Mouse (Mus musculus): ENCODE data around the gene Pelp1. TPM values are rescaled to one million over a fixed set of nuclear protein-coding genes. Genes with fewer than 3 reads are reported as not detected.
"Not testable (repeated sequence)": the region's sequence is repeated elsewhere in the genome, so short reads cannot be mapped to it uniquely, and the experiment has no call there.

The Pelp1 gene
- total RNA-seq, 2 experiments from 2014 or later = 17.9 to 19.2 TPM

DNA sequence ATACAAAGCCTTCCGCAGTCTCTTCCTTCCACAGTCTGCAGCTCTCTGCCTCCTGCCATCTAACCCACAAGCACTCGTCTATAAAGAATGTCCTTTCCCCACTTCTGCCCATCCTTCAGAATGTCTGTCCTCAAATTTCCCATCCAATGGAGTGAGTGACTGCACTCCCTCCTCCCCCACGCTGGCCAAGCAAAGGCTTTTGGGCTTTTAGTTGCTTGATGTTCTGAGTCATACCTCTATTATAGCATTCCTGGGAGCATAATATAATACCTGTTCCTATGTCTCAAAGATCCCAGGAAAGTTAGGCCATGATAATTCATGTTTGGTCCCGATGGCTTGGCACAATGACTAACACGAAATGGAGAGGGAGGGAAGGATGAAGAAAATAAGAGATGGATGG lies 21.7 kb upstream of the Pelp1 start:
- DNase-seq (ENCODE audit: low spot score) = no peak

DNA sequence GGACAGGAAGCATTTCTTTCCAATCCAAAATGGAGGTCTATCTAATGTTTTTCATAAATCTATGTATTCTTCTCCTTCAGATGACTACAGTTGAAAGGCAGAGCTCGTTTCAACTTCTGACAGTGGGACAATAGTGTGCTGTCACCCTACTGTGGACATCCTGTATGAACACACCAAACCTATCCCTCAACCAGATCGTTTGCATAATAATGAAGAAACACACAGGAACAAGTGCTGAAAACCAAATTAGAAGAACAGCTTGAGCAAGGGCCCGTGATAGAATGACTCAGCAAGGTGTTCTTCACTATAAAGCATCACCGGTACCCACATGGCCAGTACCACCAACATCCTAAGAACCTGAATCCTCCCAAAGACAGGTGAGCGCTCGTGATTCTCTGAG lies 16.8 kb upstream of the Pelp1 start:
- not testable (repeated sequence) for DNase-seq (ENCODE audit: low spot score)

DNA sequence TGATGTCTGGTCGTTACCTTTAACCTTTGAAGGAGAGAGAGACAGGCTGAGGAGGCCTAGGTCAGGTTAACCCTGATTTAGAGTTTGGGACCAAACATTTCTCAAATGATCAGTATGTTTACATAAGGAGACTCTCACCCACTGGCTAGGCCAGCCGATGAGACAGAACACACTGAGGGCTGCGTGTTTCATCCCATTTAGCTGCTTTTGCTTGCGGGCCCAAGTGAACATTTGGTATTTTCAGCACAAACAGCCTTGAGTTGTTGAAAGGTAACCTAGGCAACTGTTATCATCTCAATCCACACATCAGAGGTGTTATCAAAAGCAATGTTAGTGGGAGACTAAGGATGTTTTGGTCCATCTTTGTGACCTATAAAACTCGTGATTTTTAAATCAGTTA lies 9.7 kb upstream of the Pelp1 start:
- DNase-seq (ENCODE audit: low spot score) = no peak

DNA sequence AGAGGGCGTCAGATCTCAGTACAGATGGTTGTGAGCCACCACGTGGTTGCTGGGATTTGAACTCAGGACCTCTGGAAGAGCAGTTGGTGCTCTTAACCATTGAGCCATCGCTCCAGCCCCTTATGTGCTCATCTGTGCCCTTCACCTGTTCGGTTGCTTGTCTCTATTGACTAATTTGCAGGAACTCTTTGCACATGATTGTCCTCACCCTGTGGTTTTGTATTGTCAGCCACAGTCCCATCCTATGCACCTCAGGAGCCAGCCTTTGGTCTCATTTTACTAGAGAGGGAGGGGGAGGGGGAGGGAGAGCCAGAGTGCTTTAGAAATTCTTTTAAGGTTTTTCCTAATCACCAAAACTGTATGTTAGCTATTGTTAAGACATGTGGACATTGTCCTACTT lies 8.4 kb upstream of the Pelp1 start:
- no peak for DNase-seq (ENCODE audit: low spot score)

DNA sequence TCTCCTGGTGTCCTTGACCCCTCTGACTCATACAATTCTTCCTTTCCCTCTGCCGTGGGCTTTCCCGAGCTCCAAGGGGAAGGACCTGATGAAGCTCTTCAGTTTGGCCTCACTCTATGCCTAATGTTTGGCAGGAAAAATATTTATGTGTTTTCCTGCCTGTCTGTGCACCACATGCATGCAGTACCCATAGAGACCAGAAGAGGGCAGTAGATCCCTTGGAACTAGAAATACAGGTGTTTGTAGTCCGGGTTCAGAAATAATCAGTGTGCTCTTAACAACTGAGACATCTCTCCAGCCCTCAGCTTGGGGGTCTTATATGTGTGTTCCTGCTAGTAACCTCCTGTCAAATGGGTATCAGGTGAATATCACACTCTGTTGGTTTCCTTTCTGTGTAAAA lies 4.1 kb upstream of the Pelp1 start:
- DNase-seq (ENCODE audit: low spot score) = peak; percentile 74

DNA sequence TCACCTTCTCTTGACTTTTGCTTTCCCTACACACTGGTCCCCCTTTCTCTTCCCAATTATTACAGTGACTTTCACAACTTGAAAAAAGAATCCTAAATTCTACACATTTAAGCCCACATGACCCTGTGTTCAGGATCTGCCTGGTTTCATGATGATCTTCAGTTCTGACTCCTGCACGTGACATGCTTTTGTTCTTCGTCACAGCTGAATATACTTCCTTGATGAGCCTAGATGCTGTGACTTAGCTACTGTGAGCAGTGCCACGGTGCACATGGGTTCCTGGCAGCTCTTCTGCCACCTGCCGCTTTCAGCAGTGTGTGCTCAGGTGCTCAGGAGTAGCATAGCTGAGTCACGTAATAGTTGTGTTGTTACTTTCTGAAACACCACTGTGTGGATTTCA lies 2.8 kb upstream of the Pelp1 start:
- DNase-seq (ENCODE audit: low spot score) = no peak

DNA sequence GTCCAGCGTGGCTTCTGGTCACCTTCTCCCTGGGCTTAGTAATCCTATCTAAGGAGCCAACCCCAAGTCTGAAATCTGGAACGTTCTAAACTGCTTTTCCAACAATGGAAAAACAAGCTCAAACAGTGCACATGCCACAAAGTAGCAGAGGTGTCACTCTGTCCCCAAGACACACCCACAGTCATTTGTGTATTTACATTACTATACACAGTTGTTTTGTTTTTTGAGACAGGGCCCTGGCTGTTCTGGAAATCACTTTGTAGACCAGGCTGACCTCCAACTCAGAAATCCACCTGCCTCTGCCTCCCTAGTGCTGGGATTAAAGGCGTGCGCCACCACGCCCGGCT lies 439 bp upstream of the Pelp1 start:
- no peak for DNase-seq (ENCODE audit: low spot score)

DNA sequence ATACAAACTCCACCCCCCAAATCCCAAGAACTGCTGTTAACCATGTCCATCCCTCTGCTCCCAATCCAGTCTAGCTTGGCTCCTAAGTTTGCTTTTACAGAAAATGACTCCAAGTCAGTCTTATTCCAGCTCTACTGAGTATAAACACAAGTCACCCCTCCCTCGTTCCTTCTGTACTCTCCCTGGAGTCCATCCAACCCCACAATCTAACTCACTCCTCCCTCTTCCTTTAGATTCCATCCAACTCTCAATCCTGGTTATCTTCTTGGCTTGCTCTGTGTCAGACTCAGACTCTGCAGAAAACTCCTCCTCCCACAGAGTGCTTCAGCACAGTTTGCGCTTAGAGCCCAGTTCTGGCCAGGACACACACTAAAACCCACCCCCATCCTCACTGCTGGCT lies 6.2 kb downstream of the Pelp1 start:
- DNase-seq (ENCODE audit: low spot score) = no peak

DNA sequence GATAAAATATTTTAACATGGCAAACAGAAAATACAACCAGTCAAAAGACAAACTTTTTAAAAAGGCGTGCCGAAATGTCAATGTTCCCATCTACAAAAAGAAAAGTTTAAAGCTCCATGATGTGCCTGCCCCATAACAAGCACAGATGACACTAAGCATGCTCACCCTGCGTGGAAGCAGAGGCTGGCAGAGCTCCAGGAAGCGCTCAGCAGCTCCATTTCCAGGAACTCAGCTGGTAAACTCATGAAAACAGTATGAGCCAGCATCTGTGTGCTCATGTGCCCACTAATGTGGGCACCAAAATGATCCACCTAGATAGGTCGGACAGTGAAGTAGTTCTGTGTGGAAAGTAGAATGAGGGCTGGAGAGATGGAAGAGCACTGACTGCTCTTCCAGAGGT lies 20.4 kb downstream of the Pelp1 start:
- no peak for DNase-seq (ENCODE audit: low spot score)

DNA sequence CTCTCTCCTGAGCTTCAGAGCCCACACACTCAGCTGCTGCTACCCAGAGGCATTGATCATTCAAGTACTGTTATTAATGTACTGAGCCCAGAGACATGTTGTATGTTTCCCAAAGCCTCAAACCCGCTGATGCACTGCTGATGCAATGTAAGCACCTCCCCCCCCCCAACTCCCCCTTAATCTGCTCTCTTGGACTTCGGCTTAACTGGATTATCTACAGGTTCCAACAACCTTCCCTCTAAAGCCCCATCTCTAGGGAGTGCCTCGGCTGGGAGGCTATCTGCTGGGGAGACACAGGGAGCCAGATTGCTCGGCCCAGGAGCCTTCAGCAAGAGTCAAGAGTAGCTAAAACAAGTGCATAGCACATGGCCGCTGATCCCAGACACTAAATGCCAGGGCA lies 22.4 kb downstream of the Pelp1 start:
- no peak for DNase-seq (ENCODE audit: low spot score)

DNA sequence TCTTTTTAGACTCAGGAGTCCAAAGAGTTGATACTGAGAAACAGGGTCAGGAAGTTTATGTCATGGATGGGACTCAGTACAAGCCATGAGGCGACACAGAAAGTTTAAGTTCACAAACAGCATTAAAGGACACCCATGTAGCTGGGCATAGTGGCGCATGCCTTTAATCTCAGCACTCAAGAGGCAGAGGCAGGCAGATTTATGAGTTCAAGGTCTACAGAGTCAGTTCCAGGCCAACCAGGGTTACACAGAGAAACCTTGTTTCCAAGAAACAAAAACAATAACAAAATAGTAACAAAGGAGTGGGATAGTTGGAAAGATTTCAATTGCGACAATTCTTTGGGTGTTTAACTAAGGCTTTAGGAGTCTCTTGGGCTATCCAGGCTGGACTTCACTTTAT lies 25.7 kb downstream of the Pelp1 start:
- no peak for DNase-seq (ENCODE audit: low spot score)

DNA sequence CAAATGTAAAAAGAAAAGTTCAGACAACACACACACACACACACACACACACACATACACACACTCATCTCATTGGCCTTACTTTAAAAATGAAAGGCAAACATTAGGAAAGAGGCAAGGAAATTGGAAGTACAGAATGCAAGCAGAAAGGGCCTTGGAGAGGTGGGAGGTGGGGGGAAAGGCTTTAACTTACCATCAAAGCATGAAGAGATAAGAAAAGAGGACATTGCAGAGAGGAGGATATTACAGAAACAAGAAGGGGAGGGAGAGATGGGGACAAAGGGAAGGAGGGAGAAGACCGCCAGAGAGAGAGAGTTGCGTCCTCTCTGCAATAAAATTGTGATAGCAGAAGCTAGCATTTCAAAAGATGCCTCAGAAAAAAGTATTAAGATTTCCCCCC lies 28.5 kb downstream of the Pelp1 start:
- DNase-seq (ENCODE audit: low spot score) = no peak

DNA sequence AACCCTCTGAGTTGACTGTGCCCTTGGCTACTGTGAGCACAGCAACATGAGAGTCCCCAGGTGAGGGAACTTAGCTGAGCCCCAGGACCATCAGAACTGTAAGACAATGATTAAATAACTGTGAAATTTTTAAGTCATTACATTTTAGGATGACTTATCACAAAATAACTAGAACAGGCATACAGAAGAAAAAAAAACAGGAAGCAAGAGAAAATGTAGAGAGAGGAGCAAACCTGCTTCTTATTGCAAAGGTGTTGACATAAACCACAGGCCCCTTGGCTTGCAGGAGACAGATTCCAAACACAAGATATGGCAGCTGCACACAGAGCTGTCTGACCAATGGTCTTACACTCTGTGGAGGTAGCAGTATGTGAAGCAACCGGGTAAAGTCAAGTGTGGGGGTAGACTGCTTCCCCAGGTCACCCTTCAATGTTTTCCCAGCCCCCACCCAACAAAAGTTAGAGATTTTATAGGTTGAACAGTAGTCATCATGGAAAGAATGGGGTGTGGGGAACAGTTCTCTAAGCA lies 29.3 kb downstream of the Pelp1 start:
- no peak for DNase-seq (ENCODE audit: low spot score)

DNA sequence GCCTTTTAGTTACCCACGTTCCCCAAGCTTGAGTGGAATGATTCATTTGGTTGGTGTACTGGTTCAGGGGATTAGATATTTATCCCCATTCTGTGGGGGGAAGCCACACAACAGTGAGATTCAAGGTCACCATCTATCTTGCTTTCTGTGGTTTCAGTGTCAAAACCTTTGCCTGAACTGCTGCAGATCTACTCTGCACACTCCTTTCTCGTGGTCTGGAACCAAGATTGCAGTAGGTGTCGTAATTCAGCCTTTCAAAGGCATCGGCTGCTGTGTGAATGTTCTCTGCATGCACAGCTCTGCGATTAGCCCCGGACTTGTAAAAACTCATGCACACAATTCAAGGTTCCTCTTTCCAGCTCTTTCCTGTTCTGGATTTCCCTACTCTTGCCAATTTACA lies 33.8 kb downstream of the Pelp1 start:
- no peak for DNase-seq (ENCODE audit: low spot score)

DNA sequence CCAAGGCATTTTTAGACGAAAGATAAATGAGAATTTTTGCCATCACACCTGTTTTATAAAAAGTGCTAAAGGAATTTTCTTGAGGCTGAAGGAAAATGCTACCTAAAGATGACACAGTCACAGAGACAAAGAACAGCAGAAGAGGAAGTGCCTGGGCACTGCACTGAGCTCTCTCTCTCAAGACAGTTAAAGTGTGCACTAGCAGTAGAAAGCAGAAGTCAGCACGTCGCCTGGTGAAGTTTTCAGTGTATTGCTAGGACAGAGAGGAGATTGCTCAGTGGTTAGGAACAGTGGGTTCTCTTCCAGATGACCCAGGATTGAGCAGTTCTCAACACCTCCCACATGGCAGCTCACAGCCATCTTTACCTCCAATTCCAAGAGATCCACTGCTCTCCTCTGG lies 35.5 kb downstream of the Pelp1 start:
- DNase-seq (ENCODE audit: low spot score) = no peak

DNA sequence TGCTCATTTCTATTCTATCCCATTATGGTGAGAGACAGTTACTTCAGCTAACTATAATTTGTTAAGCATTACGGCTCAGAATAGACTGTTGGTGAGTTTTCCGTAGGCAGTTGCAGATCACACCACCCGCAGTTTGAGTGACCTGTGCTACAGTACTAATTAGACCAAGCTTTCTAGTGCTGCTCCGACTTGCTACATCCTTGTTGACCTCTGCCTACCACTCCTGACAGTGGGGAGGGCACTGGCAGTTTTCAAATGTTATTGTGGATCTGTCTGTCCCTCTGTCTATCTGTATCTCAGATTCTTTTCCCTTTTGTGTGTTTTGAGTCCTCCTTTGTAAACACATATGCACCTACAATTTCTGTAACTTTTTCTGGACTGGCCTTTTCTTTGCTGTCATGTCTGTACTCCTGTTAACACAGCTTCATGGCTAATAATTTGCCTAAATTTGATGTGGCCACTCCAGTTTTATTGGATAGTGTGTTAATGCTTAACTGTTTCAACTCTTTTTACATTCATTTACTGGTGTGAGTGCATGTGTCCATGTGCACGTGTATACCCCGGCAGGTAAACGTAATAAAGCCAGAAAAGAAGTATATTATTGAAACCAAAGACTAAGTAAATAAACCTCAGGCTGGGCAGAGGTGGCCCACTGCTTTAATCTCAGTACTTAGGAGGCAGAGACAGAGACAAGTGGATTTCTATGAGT lies 36.8 kb downstream of the Pelp1 start:
- DNase-seq (ENCODE audit: low spot score) = no peak

DNA sequence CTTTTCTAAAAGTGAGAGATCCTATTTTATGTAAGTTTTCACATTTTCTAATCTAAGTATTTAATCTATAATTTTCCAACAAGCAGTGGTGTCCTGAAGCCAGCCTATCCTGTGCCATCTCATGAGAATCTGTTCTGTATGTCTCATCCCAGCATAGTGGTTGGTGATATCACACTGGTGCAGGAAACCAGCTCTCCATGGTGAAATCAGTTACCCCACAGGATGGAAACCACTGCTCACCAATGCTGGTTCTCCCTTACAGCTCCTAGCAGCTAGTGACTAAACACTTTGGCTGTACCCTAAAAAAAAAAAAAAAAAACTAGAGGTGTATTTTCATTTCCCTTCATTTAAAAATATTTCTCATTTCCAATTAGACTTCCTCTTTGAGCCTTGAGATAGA lies 37.4 kb downstream of the Pelp1 start:
- no peak for DNase-seq (ENCODE audit: low spot score)

DNA sequence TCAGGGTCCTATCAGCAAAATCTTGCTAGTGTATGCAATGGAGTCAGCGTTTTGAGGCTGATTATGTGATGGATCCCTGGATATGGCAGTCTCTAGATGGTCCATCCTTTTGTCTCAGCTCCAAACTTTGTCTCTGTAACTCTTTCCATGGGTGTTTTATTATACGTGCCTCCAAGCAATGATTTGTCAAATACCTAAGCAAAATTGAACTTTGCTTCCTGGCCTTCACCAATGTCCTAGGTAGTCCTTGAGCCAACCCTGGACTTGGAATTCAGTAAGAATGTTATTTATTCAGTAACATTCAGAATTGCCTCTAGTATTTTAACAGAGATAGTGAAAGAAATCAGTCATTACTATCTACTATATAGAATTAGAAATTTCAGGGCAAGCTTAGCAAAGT lies 41.2 kb downstream of the Pelp1 start:
- not testable (repeated sequence) for DNase-seq (ENCODE audit: low spot score)

DNA sequence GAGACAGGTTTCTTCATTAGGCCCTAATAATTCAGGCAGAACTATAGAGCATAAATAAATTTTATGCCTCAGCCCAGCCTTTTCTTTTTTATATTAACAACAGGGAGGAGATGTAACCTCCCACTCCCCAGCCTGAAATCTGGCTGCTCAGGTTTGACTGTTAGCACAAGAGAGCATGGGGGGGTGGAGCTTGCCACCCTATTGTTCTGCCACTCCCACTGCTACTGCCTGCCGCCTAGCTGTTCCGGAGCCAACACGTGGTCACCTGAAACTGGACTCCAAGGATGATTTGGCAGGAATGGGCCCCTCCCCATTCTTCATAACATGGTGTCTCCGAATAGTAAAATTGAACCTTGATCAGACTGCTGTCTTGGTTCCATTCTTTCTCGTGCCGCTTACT lies 42.1 kb downstream of the Pelp1 start:
- not testable (repeated sequence) for DNase-seq (ENCODE audit: low spot score)

DNA sequence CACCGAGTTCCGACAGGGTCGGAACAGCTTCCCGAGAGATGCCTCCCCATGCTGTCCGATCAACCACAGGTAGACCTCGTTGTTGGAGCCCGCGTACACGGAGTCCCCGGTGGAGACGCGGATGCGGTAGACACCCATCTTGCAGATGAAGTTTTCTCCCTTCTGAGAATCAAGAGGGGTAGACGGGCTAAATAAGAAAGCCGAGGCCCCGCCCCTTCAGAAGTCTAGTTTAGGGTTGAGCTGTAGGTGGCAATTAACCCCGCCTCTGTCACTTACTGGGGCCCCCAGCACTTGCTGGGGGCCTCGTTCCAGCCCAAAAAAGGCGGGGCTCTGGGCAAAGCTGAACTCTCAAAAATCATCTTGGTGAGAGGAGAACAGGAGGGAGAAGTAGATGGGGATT lies 58.0 kb downstream of the Pelp1 start, which contains the start of gene Alox15:
Gene Alox15 (minus strand): TSS at position 164 of the 400 bp plus-strand sequence.
- no peak for DNase-seq (ENCODE audit: low spot score)

DNA sequence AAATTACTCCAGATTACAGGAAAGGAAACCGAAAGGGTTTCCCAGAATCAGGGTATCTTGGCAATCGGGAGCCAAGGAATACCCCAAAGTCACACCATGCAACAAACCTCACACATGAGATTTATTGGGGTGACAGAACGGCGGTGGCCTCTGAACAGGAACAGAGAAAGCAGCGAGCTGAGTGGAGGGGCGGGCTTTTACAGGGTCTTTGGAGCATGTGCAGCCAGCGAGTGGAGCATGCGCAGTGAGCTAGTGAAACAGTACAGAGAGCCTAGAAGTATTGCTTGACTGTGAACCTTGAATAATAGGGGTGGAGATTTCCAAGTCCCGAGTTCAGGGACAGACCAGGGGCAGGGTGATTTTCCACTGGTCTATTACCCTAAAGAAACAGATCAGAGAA lies 61.2 kb downstream of the Pelp1 start:
- no peak for DNase-seq (ENCODE audit: low spot score)

DNA sequence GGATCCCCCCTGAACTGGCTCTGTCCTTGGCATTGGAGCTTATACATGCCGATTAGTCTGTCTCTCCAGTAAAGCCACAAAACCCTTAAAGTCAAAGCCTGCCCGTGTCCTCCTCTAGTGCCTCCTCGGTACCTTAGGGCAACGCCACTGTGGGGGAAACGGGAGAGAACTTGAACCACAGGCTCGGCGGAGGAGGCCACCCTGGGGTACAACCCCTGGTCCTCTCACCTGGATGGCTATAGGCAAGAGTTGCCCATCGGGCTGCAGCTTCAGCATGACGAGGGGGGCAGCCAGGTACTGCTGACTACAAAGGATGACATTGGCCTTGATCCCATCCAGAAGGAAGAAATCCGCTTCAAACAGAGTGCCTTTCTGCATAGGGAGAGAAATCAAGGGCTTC lies 62.0 kb downstream of the Pelp1 start:
- DNase-seq (ENCODE audit: low spot score) = no peak

DNA sequence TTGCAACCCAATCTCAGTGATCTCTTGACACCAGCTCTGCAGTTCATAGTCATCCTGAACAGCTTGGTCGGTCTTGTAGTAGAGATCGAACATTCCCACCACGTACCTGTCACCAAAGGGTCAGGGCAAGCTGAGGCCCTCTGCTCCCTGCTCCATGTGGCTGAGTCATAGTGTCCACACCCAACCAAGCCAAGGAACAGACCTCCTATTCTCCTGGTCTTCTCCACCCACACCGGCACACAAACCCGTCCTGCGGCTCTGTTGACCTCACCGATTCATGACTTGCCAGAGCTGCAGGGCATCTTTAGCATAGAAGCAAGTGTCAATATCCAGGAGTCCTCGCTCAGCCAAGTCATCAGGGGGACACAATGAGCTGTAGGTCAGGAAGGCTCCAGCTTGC lies 64.3 kb downstream of the Pelp1 start:
- DNase-seq (ENCODE audit: low spot score) = no peak

DNA sequence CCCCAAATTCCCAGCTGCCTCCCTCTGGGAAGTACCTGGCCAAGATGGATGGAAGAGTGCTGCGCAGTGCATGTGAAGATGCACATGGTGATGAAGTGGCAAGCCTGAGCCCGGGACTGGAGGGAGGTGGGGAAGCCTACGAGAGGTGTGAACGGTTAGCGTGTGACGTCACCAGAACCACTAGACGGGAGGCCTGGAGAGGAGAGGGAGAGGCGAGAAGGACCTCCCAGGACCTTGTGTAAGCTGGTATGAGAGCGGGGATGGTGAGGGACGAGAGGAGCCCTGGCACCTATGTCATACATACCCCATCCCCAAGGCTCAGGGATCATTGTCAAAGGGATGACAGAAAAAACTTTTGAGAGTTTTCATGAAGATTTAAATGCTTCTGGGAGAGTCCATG lies 64.8 kb downstream of the Pelp1 start:
- DNase-seq (ENCODE audit: low spot score) = no peak
